Mouse (Mus musculus): ENCODE data around the gene Ripk3.

DNA sequence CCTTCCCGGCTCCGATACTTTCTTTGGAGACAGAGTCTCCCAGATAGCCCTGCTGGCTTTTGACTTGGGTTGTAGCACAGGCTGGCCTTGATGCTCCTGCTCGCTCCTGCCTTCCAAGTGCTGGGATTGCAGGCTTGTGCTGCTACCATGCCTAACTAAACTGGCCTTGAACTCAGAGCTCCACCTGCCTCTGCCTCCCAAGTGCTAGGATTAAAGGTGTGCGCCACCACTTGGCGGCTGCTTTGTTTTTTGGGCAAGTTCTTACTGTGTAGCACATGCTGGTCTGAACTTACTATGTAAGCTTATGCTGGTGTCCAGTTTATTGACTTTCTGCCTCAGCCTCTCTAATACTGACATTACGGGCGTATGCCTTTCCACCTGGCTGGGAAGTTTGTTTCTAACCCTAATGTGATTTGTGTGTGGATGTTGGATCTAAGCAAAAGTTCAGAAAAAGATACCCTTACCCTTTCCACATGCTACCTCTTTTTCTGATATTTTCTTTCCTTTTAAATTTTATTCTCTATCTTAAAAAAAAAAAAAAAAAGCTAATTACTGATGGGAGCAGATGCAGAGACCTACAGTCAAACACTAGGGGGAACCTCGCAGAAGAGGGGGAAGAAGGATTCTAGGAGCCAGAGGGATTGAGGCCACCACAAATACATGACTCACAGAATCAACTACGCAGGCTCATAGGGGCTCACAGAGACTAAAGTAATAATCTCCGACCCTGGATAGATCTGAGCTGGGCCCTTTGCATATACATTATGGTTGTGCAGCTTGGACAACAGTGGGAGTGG lies 41.4 kb downstream of the Ripk3 start:
- no peak; a peak in 1 of 4 replicates for TF ChIP-seq CTCF (conservative IDR thresholded peaks at IDR 0.05 in 1 of 2, IDR thresholded peaks at IDR 0.05 in 1 of 2; ENCODE audit: low read depth in 2 of 2, low read length in 2 of 2)
- no peak for TF ChIP-seq POLR2A (IDR thresholded peaks at IDR 0.05; ENCODE audit: low read depth, low read length)
- TF ChIP-seq CHD1 (IDR thresholded peaks at IDR 0.05; ENCODE audit: low read depth, low read length) = no peak
- no peak for TF ChIP-seq SIN3A (IDR thresholded peaks at IDR 0.05; ENCODE audit: low read length)
- TF ChIP-seq NELFE (IDR thresholded peaks at IDR 0.05; ENCODE audit: low read depth, low read length) = no peak
- TF ChIP-seq GABPA (IDR thresholded peaks at IDR 0.05; ENCODE audit: insufficient replicate concordance, low read depth, low read length) = no peak
- TF ChIP-seq E2F4 (IDR thresholded peaks at IDR 0.05; ENCODE audit: insufficient replicate concordance, low read depth, low read length) = no peak
- TF ChIP-seq EP300 (IDR thresholded peaks at IDR 0.05; ENCODE audit: low read length) = no peak
- no peak for TF ChIP-seq UBTF (IDR thresholded peaks at IDR 0.05; ENCODE audit: low read depth, low read length)
- TF ChIP-seq MAFK (IDR thresholded peaks at IDR 0.05; ENCODE audit: insufficient replicate concordance, low read length) = no peak
